Mouse (Mus musculus) hematopoietic stem cell, adult 5-6 weeks (primary cell): ENCODE measurements around the gene Myo10. TPM values are rescaled to one million over a fixed set of nuclear protein-coding genes. Genes with fewer than 3 reads are reported as not detected.

Experiments used
- ATAC-seq, 2 experiments: fragments of 125-278 bp in 1 of 2; replicated peaks in 1 of 2; 2 replicates each; pipeline ENCODE4 v1.8.0; 2016 to 2017; ENCODE audit warnings: inconsistent platforms in 2 of 2, mild to moderate bottlenecking in 2 of 2, moderate number of reproducible peaks in 2 of 2, low read depth in 1 of 2, moderate TSS enrichment in 1 of 2; ENCODE audit not compliant: low FRiP score in 2 of 2, poor library complexity in 2 of 2, severe bottlenecking in 2 of 2, insufficient read depth in 1 of 2, low TSS enrichment in 1 of 2
- total RNA-seq: library from RNA; stranded (forward); fragments of 172-1452, 232-1000 nt; gene quantifications from 2 replicates; pipeline ENCODE4 v1.2.3, GENCODE M21; 2017

Myo10 gene
- total RNA-seq, 1 experiment from 2014 or later: 9.3 TPM

DNA sequence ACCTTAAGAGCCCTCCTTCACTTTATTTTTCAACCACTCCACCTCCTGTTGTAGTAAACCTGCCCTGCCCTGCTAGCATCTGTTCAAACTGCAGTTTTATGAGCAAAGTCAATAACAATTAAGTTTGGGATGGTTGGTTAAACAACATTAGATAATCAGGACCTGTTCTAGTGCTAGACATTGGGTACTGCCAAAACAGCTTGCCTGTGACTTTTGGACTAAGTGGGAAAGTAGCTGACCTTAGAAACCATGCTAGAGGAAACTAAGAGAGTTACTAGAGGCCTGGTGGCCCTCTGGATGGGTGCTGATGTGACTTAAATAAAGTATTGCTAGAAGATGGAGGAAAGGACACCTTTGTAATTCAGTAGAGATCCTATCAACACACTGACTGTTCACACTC, 199.7 kb downstream of the Myo10 start:
- no peak for ATAC-seq

DNA sequence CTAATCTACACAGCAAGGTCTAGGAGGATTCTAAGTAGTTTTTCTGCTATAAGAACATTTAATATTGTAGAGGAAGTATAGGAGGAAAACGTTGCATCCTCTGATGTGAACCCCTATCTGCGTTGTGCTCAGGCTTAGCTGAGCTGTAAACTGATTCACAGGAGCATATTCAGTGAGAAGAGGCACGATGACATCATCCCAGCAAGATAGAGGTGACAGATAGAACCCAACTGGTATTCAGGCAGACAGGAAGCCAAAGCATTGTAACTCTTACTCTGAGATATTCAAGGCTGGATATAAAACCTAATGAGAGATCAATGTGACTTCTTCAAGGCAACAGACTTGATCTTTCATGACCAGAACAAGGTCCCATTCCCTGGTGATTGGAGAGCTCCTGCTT, 200.3 kb downstream of the Myo10 start:
- no peak for ATAC-seq

DNA sequence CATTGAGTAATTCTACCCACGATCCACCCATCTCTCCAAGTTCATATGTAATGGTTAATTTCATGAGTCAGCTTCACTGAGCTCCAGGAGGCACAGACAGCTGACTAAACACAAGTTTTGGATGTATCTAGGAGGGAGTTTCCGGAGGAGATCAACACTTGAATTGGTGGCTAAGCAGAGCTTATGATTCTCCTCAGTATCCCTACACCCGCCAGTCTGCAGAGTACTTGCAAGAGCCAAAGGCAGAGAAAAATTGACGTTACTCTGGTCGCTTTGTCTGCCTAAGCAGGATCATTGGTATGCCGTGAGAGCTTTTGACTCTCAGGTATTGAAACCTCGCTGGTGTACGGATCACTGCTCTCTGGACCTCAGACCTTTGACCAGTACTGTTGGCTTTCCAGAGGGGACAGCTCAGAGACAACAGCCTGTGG, 204.2 kb downstream of the Myo10 start:
- no peak for ATAC-seq

DNA sequence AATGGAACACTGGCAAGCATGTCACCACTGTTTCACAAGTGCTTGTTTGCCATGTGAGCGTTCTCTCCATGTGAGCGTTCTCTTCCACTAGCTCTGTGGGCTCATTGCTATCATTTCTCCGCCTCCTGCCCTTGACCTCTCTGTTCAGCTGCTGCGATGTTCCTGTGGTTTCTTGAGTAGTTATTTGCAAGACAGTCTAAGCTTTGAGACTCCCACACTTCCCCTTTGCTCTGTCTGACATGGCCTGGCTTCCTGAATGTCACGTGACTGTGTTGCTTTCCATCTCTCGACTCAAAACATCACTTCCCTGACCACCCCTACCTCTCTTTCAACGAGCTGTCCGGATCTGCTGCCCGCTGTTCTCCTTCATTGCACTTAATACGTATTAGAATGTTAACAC, 206.1 kb downstream of the Myo10 start:
- peak; percentile 85 to 92 for ATAC-seq

- peak; percentile 42 to 56; a peak in 3 of 4 replicates for ATAC-seq
These were observed 208.1 kb downstream of the Myo10 start for GRCm38 (mm10) chr15:25830426-25830825.

DNA sequence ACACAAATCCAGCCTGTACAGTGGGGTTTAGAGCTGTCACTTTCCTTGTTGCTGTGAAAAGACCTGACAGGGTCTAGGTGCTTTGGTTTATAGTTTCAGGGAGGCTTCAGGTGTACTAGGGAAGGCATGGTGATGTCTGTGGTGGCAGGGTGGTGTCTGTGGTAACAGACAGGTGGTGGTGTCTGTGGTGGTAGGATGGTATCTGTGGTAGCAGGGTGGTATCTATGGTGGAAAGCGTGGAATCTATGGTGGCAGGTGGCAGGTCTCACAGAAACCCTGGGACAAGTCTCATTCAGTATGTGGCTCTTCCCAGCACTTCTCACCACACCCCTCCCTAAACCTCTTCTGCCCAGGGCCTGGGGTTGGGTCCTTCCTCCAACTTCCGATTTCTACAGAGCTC, 212.0 kb downstream of the Myo10 start:
- ATAC-seq: no peak

GRCm38 (mm10) chr15:25834920-25835674, 212.8 kb downstream of the Myo10 start:
- no peak; a peak in 1 of 4 replicates for ATAC-seq

DNA sequence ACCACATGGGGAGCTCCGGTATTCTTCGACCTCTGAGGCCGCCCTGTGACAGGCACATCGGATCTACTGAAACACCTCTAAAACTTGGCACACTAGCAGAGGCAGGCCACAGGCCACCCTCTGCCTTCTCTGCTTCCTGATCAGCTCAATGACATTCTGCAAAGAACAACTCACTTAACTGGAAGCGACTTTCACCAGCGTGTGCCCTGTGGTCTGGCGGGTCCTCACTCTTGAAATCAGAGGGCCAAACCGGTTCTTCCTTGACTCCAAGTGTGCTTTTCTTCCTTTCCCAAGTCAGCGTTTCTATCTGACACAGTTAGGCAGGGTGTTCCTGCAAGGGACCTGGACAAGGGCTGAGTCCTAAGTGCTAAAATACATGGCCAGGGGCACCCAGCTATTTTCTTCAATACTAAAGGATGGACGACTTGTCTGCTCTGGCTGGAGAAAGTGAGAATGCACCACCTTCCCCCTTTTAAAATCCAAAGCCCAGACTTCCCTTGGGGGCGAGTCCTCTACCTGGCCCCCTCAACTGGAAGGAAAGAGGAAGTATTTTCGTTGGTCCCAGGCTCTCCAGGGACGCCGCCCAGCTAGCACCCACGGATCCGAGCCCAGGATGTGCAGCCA, 220.2 kb downstream of the Myo10 start:
- ATAC-seq: peak; percentile 5 to 49; a peak in 2 of 4 replicates

DNA sequence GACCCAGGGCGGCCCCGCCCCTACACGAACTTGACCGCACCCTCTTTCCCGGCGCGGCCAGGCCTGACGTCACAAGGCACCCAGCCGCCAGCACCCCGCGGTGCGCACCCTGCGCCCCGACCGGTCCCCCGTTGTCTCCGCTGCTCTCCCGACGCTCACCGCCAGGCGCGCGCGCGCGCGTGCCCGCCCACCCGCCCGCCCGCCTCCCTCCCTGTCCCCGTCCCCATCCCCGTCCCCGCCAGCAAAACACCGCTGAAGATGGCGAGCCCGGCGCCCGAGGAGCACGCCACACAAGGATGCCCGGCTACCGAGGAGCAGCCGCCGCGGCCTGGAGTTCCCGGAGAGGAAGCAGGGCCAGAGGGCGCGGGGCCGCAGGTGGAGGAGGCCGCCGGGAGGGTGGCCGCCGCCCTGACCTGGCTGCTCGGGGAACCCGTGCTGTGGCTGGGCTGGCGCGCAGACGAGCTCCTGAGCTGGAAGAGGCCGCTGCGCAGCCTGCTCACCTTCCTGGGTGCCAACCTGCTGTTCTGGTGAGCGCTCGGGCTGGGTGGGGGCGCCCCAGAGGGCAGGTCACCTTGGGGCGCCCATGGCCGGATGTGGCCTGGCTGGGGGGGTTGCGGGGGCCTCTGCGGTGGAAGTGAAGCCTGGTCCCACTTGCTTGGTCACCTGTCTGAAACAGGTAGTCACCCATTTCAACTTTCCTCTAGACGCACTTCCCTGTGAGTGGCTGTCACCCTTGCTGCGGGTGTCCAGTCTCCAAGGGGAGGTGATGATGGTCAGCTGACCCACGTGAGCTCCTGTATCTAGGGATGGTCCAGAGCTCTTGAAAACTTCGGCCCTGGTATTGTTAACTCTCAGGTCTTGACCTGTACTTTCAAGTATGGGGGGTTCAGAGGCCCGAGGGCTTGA, 221.0 kb downstream of the Myo10 start, which contains the start of gene Retreg1:
Gene Retreg1 (plus strand): TSS at position 95 of the 906 bp plus-strand sequence.
- peak; percentile 84 to 94 for ATAC-seq

DNA sequence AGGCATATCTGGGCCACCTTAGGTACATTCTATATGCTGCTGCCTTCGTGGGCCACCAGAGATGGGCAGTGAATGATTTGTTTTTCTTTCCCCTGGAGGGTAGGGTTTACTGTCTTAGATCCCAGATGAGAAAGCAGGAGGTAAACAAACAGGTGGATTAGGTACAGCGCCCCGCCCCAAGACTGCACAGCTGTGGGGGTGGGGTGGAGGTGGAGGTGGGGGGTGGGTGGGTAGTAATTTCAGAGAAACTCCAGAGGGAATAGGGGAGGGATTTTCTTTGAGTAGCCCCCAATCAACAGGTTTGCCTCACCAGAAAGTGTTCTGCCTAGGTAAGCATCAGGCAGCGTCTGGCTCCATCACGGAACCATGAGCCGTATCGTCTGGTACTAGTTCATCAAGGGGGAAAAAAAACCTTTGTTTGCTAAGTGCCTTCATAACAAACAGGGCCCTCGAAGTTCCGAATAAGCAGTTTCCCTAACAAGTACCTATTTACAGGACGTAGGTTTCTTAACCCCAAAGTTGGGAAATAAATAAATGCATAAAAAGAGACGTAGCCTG, 221.8 kb downstream of the Myo10 start:
- ATAC-seq: no peak

GRCm38 (mm10) chr15:25844771-25845170, 222.4 kb downstream of the Myo10 start:
- no peak for ATAC-seq

DNA sequence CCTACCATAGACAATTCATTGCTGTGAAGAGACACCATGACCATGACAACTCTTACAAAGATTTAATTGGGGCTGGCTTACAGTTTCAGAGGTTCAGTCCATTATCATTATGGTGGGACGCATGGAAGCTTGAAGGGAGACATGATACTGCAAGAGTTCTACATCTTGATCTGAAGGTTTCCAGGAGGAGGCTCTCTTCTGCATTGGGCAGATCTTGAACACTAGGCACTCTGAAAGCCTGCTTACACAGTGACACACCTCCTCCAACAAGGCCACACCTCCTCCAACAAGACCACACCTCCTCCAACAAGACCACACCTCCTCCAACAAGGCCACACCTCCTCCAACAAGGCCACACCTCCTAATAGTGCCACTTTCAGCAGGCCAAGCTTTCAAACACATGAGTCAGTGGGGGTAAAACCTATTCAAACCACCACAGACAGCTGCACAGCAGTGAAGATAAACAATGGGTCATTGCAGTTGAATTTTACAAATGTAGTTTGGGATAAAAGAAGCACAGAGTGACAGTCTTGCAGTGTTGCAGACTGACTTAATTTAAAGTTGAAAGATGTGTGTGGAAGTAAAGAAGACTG, 225.3 kb downstream of the Myo10 start:
- ATAC-seq: no peak

DNA sequence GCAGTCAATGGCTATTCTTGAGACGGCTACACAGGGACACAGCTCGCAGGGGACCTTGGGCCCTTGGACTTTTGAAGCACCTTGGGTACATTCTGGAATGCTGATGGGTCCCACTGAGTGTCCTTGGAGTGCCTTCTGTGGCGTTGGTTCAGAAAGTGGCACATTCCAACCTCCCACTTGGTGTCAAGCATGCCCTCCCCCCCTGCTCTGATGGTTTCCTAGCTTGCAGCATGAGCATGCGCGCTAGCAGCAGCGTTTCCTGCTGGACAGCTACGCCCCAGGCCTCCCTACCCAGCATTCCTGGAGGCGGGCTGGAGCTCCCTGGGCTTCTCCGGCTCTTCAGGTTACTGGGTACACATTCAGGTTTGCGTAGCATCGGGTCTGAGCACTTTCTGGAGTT, 228.2 kb downstream of the Myo10 start:
- no peak for ATAC-seq

- no peak for ATAC-seq
These were observed 232.1 kb downstream of the Myo10 start for GRCm38 (mm10) chr15:25854270-25854904.

DNA sequence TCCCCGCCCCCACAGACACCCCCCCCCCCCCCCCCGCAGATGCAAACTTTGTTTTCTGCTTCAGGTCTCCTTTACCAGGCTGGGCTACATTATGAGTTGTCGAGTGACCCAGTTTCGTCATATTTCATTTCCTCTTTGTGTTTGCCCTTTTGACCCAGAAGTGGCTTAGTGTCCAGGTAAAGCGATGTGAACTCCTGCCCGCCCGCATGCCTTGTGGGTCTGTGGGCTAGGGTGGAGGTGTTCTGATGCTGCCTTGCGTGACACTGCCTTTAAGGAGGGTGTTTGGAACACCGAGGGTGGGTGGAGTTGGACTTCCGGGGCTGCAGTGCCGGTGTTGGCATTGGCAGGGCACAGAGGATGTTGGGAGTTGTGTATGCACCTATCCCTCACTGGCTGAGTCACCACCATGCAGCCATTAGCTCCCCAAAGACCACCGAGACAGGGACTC, 236.3 kb downstream of the Myo10 start:
- ATAC-seq: peak in 1 of 2 experiments; percentile 27; a peak in 1 of 4 replicates

- ATAC-seq: peak in 1 of 2 experiments; percentile 23; a peak in 1 of 4 replicates
These were observed 237.1 kb downstream of the Myo10 start for GRCm38 (mm10) chr15:25859469-25859868.

GRCm38 (mm10) chr15:25861900-25862299, 239.6 kb downstream of the Myo10 start:
- ATAC-seq: peak; percentile 27 to 29; a peak in 2 of 4 replicates
